Mouse (Mus musculus): Measurements from ENCODE around the gene Ncf2.

DNA sequence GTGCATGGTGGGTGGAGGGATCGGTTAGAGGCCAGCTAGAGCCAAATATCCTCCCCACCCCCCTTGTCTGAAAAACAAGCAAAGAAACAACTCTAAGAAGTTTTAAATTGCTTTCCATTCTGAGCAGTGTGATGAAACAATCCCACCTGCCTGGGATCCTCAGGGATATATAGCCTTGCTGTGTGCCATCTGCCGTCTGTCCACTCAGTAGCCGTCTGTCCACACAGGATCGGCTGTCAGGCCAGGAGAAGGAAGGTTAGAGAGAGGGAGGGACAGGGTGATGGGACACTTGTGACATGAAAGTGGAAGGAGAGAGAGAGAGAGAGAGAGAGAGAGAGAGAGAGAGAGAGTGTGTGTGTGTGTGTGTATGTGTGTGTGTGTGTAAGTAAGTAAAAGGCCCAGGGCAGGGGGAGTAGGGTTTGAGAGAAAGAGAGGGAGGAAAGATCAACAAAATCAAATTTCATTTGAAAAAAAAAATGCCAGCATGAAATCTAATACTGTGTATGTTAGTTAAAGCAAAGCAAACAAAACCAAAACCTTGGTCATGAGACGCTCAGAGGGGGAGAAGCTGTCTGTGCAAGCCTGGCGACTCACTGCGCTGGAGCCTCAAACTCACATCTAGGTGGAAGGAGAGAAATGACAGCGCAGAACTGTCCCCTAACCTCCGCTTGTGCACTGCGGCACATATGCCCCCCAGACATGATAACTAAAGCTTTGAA is 28.8 kb downstream of the Ncf2 start:
- TF ChIP-seq POLR2A (IDR thresholded peaks at IDR 0.05; ENCODE audit: insufficient read depth, low read length): no peak
- no peak for TF ChIP-seq CTCF (IDR thresholded peaks at IDR 0.05; ENCODE audit: low read depth, low read length)
- no peak for TF ChIP-seq EP300 (IDR thresholded peaks at IDR 0.05; ENCODE audit: insufficient read depth, low read depth, low read length)

Measured in ES-Bruce4 (cell line).